Mouse (Mus musculus): ENCODE data around the gene Ankmy1. TPM values are rescaled to one million over a fixed set of nuclear protein-coding genes. Genes with fewer than 3 reads are reported as not detected.

Gene Ankmy1
- polyA plus RNA-seq (2012; rRNA removed) (0.02 and 0.05 TPM in 2 replicates), polyA plus RNA-seq (2014; fragmentation: Nextera tagmentation; extraction: Ambion mirVana) (not detected in 2 replicates)

DNA sequence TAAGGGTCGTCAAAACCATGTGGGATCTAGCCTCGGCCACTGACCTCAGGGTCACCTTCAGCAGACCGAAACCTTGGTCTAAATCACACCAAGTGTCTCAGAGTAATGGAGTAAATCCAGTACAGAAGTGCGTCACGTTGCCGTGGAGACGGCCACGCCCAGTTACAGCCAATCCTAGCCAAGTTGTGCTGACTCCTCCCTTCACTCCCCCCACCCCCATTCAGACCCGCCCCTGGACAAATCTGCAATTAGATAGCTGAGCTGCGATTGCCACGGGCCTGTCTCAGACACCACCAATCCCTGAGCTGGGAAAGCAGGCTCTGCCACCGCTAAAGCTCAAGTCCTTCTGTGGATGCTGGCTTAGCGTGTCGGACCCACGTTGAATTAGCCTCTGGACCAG, at the start of gene Ankmy1:
Gene Ankmy1, minus strand, starts transcription at position 121 of the 400 bp plus-strand sequence.
- Histone ChIP-seq H3K9ac (replicated peaks) (no peak within 1 kb of the TSS), H3K27me3 (ENCODE audit: control insufficient read depth, insufficient read depth, low read length) (no peaks in the 10 kb centered on the region; the same call in none of the 2 replicates), H3K4me1 (replicated peaks; ENCODE audit: control insufficient read depth in 2 of 2, insufficient read depth in 2 of 2, low read length in 1 of 2) (peaks cover 6 to 15% of the 10 kb centered on the region in 2 experiments), H3K27ac (no peak within 1 kb of the TSS), H3K36me3 (replicated peaks; ENCODE audit: control insufficient read depth, insufficient read depth, low read depth) (no peaks in the 10 kb centered on the region), H3K9me3 (ENCODE audit: control insufficient read depth, low read length) (no peaks in the 10 kb centered on the region), H3K4me3 (ENCODE audit: insufficient read depth in 1 of 2, low read depth in 2 of 2, low read length in 2 of 2) (peak within 1 kb of the TSS in 1 of 2 experiments; percentile 10; a peak in 1 of 4 replicates), H3K4me2 (ENCODE audit: low read depth) (peak within 1 kb of the TSS; percentile 15; the same call in 1 of the 2 replicates)
- ATAC-seq (ENCODE audit: insufficient read depth) (no peak), DNase-seq (ENCODE audit: low read depth in 3 of 3, low spot score in 3 of 3) (peak in 1 of 3 experiments; percentile 35)
- 4% methylated on average over 15 of the region's 15 CpGs for WGBS (ENCODE audit: insufficient replicate concordance)
- TF ChIP-seq CTCF (IDR thresholded peaks at IDR 0.05; ENCODE audit: low read depth) (no peak), EP300 (IDR thresholded peaks at IDR 0.05; ENCODE audit: low read depth) (no peak)

DNA sequence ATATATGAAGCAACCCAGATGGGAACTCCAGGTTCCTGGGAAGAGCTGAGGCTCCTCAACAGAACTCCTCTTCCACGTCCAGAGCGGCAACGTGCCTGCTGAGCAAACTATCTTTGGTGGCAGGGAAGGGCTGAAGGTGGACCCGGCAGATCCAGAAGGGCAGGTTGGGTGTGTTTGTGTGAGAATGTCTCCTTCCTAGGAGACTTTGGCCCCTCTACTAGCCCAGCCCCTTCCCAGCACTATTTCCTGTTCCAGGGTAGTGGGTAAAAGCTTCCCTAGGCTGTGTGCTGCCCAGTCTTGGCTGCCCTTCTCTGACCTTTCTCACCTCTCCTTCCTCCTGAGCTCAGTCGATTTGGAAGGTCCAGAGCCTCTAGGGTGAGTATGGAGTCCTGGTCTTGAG, 47.9 kb upstream of the Ankmy1 start, which contains the start of gene Gpr35:
Gene Gpr35, plus strand, starts transcription at position 259 of the 400 bp plus-strand sequence.
- TF ChIP-seq CTCF (IDR thresholded peaks at IDR 0.05; ENCODE audit: low read depth) (no peak), EP300 (IDR thresholded peaks at IDR 0.05; ENCODE audit: low read depth) (no peak)
- no peaks in the 10 kb centered on the region for H3K4me1 ChIP-seq (replicated peaks; ENCODE audit: control insufficient read depth in 2 of 2, insufficient read depth in 2 of 2, low read length in 1 of 2)
- ATAC-seq (ENCODE audit: insufficient read depth) (no peak), DNase-seq (ENCODE audit: low read depth in 3 of 3, low spot score in 3 of 3) (no peak)
- no peaks in the 10 kb centered on the region for H3K27me3 ChIP-seq (ENCODE audit: control insufficient read depth, insufficient read depth, low read length)
- no peak within 1 kb of the TSS for H3K9ac ChIP-seq (replicated peaks)
- H3K4me3 ChIP-seq (ENCODE audit: insufficient read depth in 1 of 2, low read depth in 2 of 2, low read length in 2 of 2), result no peak within 1 kb of the TSS
- no peak within 1 kb of the TSS for H3K27ac ChIP-seq
- no peaks in the 10 kb centered on the region for H3K36me3 ChIP-seq (replicated peaks; ENCODE audit: control insufficient read depth, insufficient read depth, low read depth)
- H3K9me3 ChIP-seq (ENCODE audit: control insufficient read depth, low read length), result no peaks in the 10 kb centered on the region
- 50% methylated on average over 5 of the region's 5 CpGs for WGBS (ENCODE audit: insufficient replicate concordance)
- H3K4me2 ChIP-seq (ENCODE audit: low read depth), result no peak within 1 kb of the TSS

DNA sequence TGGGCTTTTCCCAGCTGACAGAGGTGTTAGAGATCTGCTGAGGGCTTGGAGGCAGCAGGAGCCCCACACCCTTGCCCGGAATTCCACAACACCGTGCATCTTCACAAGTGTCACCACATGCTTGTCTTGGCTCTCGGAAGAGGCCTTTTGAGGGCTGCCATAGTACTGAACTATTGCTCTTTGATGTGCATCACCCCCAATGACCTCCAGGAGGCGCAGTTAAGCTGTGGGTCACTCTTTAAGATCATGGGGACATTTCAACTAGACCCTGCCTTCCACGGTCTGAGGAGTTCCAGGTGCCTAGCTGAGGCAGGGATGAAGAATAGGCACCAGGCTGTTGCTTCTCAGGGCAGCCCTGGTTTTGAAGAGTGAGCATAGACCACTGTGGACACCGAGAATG, 46.7 kb upstream of the Ankmy1 start:
- ATAC-seq (ENCODE audit: insufficient read depth) (no peak), DNase-seq (ENCODE audit: low read depth in 3 of 3, low spot score in 3 of 3) (no peak)
- TF ChIP-seq CTCF (IDR thresholded peaks at IDR 0.05; ENCODE audit: low read depth), result peak; percentile 80
- TF ChIP-seq EP300 (IDR thresholded peaks at IDR 0.05; ENCODE audit: low read depth), result no peak
- no peak overlapping the region for H3K9ac ChIP-seq (replicated peaks)
- no peaks in the 10 kb centered on the region for H3K27me3 ChIP-seq (ENCODE audit: control insufficient read depth, insufficient read depth, low read length)
- H3K4me2 ChIP-seq (ENCODE audit: low read depth), result no peak overlapping the region
- no peaks in the 10 kb centered on the region for H3K36me3 ChIP-seq (replicated peaks; ENCODE audit: control insufficient read depth, insufficient read depth, low read depth)
- no peak overlapping the region for H3K4me3 ChIP-seq (ENCODE audit: insufficient read depth in 1 of 2, low read depth in 2 of 2, low read length in 2 of 2)
- H3K9me3 ChIP-seq (ENCODE audit: control insufficient read depth, low read length), result no peaks in the 10 kb centered on the region
- no peak overlapping the region for H3K27ac ChIP-seq
- H3K4me1 ChIP-seq (replicated peaks; ENCODE audit: control insufficient read depth in 2 of 2, insufficient read depth in 2 of 2, low read length in 1 of 2), result no peaks in the 10 kb centered on the region
- WGBS (ENCODE audit: insufficient replicate concordance), result 45% methylated on average over 6 of the region's 6 CpGs

DNA sequence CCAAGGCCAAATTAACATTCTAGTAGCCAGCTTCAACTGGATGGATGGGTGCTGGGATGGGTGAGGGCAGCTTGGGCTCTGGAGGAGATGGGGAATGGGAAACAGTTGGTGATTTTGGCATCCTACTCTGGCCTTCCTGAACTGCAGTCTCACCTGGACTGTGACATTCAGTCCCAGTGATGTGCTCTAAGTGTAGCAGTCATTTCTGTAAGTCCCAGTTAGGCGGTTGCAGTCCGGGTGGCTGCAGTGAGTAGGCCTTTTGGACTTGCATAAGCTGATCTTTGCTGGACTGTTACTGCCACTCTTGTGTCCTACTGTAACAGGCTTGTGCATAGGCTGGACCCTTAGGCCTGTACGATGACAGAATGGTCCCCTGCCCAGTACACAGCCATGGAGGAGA, 45.3 kb upstream of the Ankmy1 start:
- H3K4me2 ChIP-seq (ENCODE audit: low read depth), result no peak overlapping the region
- H3K36me3 ChIP-seq (replicated peaks; ENCODE audit: control insufficient read depth, insufficient read depth, low read depth), result no peaks in the 10 kb centered on the region
- no peaks in the 10 kb centered on the region for H3K4me1 ChIP-seq (replicated peaks; ENCODE audit: control insufficient read depth in 2 of 2, insufficient read depth in 2 of 2, low read length in 1 of 2)
- no peak overlapping the region for H3K27ac ChIP-seq
- H3K9me3 ChIP-seq (ENCODE audit: control insufficient read depth, low read length), result no peaks in the 10 kb centered on the region
- H3K9ac ChIP-seq (replicated peaks), result no peak overlapping the region
- DNase-seq (ENCODE audit: low read depth in 3 of 3, low spot score in 3 of 3), result no peak
- TF ChIP-seq EP300 (IDR thresholded peaks at IDR 0.05; ENCODE audit: low read depth) (no peak), CTCF (IDR thresholded peaks at IDR 0.05; ENCODE audit: low read depth) (no peak)
- WGBS (ENCODE audit: insufficient replicate concordance), result 86% methylated on average over 3 of the region's 3 CpGs
- no peaks in the 10 kb centered on the region for H3K27me3 ChIP-seq (ENCODE audit: control insufficient read depth, insufficient read depth, low read length)
- no peak overlapping the region for H3K4me3 ChIP-seq (ENCODE audit: insufficient read depth in 1 of 2, low read depth in 2 of 2, low read length in 2 of 2)
- no peak for ATAC-seq (ENCODE audit: insufficient read depth)

DNA sequence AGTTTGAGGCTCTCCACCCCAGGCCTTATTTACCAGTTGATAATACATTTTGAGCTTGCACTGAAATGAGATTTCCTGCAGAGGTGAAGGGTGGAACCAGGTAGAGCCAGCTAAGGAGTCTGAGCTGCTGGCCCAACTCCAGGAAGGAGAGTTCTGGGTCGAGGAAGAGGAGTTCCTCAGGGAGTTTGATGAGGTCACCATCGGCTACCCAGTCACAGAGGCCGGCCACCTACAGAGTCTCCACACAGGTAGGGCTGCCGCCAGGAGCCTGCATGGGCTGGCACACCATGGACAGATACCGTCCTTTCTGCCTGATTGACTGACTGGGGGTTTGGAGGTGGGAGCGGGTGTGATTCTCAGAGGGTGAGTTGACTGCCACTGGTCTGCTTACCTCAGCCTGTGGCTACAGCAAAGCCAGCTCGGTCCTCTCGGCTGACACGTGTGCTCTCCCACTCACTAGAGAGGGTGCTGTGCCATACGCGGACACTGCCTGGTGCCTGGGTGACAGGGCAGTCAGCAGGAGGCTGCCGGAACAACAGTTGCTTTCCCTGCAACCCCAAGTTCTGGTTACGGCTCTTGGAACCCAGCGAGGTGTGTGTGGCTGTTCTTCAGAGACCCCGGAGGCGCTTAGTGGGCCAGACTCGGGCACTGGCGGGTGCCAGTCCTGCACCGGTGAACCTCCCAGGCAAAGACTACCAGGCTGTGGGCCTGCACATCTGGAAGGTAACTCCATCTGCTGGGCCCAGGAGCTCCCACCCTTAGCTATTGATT, 40.7 kb upstream of the Ankmy1 start:
- no peak overlapping the region for H3K27ac ChIP-seq
- H3K27me3 ChIP-seq (ENCODE audit: control insufficient read depth, insufficient read depth, low read length), result no peaks in the 10 kb centered on the region
- no peak overlapping the region for H3K9ac ChIP-seq (replicated peaks)
- no peaks in the 10 kb centered on the region for H3K4me1 ChIP-seq (replicated peaks; ENCODE audit: control insufficient read depth in 2 of 2, insufficient read depth in 2 of 2, low read length in 1 of 2)
- TF ChIP-seq CTCF (IDR thresholded peaks at IDR 0.05; ENCODE audit: low read depth), result no peak
- no peak for TF ChIP-seq EP300 (IDR thresholded peaks at IDR 0.05; ENCODE audit: low read depth)
- 82% methylated on average over 19 of the region's 19 CpGs for WGBS (ENCODE audit: insufficient replicate concordance)
- H3K9me3 ChIP-seq (ENCODE audit: control insufficient read depth, low read length), result no peaks in the 10 kb centered on the region
- H3K4me3 ChIP-seq (ENCODE audit: insufficient read depth in 1 of 2, low read depth in 2 of 2, low read length in 2 of 2), result no peak overlapping the region
- H3K36me3 ChIP-seq (replicated peaks; ENCODE audit: control insufficient read depth, insufficient read depth, low read depth), result peaks cover 3% of the 10 kb centered on the region; the same call in 1 of the 2 replicates
- H3K4me2 ChIP-seq (ENCODE audit: low read depth), result no peak overlapping the region
- ATAC-seq (ENCODE audit: insufficient read depth) (no peak), DNase-seq (ENCODE audit: low read depth in 3 of 3, low spot score in 3 of 3) (no peak)
